Mouse (Mus musculus) left cerebral cortex, postnatal 36 days (tissue): ENCODE measurements at regions not wholly inside any gene's neighbourhood (a gene's known extent, or its start where the extent isn't known, plus 50 kb on each side); places are given as distances from the start of the nearest gene placed in this dataset.
A peak's percentile ranks its signal among the peaks of the same experiment; 100 is the strongest.
"Not testable (repeated sequence)": the region's sequence is repeated elsewhere in the genome, so short reads cannot be mapped to it uniquely, and the experiment has no call there.

Source experiments
- DNase-seq, 2 experiments: peaks; one replicate each; pipeline ENCODE4 v3.0.0; 2021 to 2022; ENCODE audit warnings: low spot score in 2 of 2, mixed read lengths in 1 of 2
- intact Hi-C: fragments of 180-260 bp; cut with DNase I; formaldehyde crosslinking; loops from one replicate; pipeline ENCODE4 v1.15.1; 2025

GRCm38 (mm10) chr5:67487965-67488409 is 59.9 kb upstream of the Bend4 start:
- intact Hi-C loops = no loop called here
- DNase-seq = no peak

DNA sequence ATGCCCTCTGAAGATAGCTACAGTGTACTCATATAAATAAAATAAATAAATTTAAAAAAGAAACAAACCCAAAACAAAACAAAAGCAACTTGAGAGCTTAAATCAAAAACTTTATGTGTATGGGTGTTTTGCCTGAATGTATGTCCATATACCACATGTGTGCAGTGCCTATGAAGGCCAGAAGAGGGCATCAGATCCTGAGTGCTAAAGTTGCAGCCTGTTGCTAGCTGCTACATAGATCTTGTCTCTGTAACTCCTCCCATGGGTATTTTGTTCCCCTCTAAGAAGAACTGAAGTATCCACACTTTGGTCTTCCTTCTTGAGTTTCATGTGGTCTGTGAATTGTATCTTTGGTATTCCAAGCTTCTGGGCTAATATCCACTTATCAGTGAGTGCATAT is 62.6 kb upstream of the Bend4 start:
- DNase-seq, intact Hi-C loops: not testable (repeated sequence)

DNA sequence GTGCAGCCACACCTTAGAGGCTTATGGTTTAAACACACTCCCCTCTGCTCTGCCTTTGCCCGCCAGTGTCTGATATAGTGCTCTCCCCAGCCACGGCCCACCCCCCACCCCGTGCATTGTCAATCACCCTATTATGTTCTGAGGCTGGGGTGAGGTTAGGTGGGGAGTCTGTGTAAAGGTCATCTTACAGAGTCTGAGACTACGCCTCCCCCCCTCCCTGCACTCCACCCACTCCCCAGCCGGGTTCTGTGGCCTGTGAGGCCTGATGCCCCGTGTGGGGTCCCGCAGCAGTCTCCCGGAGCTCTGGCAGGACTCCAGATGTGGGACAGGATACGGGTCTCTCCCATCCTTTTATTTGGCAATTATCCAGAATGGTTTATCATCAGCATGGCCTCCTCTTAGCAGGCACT is 64.8 kb upstream of the Bend4 start:
- DNase-seq = no peak
- intact Hi-C loops = no loop called here

DNA sequence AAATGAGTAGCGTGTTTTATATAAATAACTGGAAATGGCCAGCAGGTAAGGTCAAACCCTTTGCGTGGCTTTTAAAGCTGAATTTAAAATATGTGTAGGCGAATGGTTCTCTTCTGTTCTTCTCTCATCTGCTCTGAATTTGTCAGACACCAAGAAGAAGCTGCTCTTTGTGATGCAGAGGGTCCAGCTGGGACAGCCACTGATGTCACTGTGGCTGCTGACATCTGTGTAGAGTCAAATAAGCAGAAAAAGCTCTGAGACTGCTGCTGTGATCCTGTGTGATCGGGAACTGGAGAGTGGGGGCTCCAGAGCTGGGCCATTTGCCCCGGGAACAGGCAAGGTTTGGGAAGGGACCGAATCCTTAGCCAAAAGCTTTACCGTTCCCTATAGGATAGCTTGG is 68.6 kb upstream of the Bend4 start:
- no peak for DNase-seq
- intact Hi-C loops = no loop called here

- intact Hi-C loops = no loop called here
- DNase-seq = no peak
Observed at GRCm38 (mm10) chr5:67520251-67520650, 87.4 kb upstream of the Shisa3 start.

DNA sequence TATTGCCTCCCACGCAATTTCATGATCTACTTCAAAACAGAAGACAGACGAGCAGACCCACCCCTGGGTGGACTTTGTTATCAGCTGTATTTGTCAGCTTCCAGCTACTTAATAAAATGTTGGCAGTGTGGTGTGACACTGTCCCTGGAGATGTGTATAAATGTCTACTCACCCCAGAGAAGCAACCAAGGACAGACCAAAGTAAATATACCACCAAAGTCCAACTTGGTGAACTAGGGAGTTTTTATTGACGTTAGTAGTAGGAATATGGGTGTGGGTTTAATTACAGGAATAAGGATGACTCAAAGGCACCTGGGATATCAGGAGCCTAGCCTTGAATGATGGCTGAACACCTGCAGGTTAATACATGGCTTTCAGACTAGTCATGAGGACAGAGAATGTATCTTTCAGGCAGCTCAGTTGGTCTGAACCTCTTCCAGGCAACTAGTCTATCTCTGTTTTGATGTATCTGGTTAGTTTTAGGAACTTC is 86.2 kb upstream of the Shisa3 start:
- intact Hi-C loops = no loop called here
- no peak for DNase-seq

- intact Hi-C loops = loop anchor here (10.0 kb wide), 2 partner anchors 135 to 585 kb away; no protein-coding TSS in a partner anchor
- no peak for DNase-seq
Observed at GRCm38 (mm10) chr5:67530149-67530548, 77.5 kb upstream of the Shisa3 start.

- DNase-seq = no peak
- intact Hi-C loops = loop anchor here (10.0 kb wide), 2 partner anchors 134 to 584 kb away; no protein-coding TSS in a partner anchor
Observed at GRCm38 (mm10) chr5:67530957-67531356, 76.7 kb upstream of the Shisa3 start.

DNA sequence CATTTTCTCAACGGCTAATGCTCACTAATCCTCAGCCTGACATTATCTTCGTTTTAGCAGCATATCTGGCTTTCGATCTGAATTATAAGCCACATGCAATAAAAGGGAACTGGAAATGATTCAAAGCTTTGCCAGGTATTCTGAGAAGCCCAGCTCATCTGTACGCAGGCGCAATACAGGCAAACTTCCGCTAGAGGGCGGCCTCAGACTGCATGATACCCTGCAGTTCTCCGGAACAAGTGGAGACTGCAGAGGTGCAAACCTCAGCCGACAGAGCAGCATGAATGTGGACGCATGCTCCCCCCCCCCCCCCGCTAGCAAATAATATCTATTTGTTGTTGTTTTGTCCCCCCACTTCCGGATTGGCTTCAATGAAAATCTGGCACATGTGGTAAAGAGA is 75.3 kb upstream of the Shisa3 start:
- DNase-seq = peak; percentile 78 to 84
- intact Hi-C loops = loop anchor here (2.0 to 10.0 kb wide), 3 partner anchors 132 to 582 kb away; no protein-coding TSS in a partner anchor

DNA sequence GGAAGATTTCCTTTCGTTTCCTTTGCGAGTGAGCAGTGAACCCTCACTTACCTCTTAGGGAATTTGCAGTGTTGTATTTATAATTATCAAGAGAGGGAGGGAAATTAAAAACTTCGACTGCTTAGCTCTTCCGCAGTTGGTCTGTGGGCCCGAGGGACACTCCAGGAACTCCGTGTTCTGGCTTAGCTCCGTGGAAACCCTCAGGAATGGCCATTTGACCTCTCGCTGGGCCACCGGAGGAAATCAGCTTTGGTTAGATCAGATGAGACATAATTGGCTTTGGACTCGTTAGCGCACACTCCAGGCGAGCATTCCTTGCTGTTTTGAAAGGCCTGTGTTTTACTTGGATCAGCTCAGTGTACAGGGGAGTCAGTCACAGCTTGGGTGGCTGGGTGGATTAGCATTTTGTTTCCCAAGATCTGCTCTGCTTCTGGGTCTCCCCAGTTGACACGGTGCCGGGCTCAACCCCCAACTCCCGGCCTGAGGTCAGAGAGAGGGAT is 74.9 kb upstream of the Shisa3 start:
- intact Hi-C loops = loop anchor here (2.0 to 10.0 kb wide), 3 partner anchors 132 to 582 kb away; no protein-coding TSS in a partner anchor
- peak; percentile 11 to 13 for DNase-seq

- no peak for DNase-seq
- intact Hi-C loops = loop anchor here (10.0 kb wide), 2 partner anchors 131 to 581 kb away; no protein-coding TSS in a partner anchor
Observed at GRCm38 (mm10) chr5:67534056-67534455, 73.6 kb upstream of the Shisa3 start.

GRCm38 (mm10) chr5:67537990-67538389 is 69.7 kb upstream of the Shisa3 start:
- intact Hi-C loops = loop anchor here (10.0 kb wide), 2 partner anchors 127 to 577 kb away; no protein-coding TSS in a partner anchor
- DNase-seq = no peak

DNA sequence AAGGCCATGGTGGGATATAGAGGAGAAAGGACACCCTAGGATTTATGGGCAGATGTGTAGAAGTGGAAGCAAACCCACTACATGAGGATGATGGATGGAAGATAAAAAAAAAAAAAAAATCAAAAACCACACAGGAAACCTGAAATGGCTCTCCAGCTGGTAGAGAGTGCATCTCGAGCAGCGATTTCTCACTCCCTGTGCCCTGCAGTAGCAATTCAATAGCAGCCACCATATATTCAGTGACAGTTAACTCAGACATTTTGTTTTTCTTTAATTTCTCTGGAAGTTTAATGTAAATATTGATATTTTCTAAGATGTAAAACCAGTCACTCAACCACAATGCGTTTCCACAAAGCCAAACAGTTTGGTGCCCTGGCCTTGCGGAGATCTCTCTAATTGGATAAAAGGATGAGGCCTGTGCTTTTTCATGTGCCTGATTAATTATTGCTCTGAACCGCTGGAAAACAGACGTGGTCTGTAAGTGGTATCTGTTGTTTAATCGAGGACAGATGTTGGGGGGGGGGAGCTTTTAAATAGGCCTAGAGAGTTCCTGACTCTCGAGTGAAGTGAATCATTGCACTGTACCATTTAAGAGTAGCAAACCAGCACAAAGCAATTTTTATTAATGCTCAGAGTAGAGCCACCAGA is 68.0 kb upstream of the Shisa3 start:
- intact Hi-C loops = loop anchor here (10.0 kb wide), 2 partner anchors 125 to 575 kb away; no protein-coding TSS in a partner anchor

GRCm38 (mm10) chr5:67541867-67542266 is 65.8 kb upstream of the Shisa3 start:
- DNase-seq = no peak
- intact Hi-C loops = no loop called here

More for the DNA sequence above, 68.0 kb upstream of the Shisa3 start:
- no peak for DNase-seq

DNA sequence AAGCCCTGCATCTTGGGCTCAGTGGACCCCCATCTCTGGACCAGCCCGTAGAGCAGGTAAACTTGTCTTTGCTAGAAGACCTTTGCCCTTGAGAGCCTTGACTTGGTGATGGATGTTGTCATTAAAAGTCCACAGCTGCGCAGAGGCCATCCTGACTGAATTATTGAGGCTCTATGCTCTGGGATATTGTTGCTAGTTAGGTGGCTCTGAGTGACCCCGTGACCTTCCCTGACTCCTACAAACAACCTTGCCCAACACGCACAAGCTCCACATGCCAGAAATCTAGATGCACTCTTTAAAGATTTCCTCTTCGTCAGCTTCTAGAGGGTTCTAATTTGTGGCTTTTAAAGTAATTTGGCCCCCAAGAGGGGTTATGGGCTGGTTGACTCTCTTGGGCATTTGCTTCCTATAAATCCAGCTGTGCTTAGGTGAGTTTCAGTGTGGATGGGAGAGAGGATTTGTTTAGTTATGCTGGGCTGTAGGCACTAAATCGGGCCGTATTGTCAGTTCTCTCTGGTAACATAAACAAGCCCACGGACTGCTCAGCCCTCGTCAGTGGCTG is 63.6 kb upstream of the Shisa3 start:
- DNase-seq = no peak
- intact Hi-C loops = no loop called here

DNA sequence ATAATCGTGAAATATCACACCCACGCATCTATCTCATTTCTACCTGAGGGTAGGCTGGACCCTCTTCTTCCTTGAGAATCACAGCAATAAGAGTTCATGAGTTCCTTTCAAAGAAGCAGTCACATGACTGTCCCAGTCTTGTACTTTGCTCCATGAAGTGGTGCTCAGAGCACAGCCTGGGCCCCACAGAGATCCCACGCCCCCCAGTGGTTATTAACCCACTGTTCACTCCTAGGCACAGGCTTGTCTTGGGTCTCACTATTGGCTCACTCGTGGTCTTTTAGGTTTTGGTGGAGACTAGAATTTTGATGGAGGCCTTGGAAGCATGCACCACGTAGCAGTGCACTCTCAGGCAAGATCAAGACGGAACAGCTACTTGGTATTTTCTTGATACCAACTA is 57.4 kb upstream of the Shisa3 start:
- intact Hi-C loops = no loop called here
- no peak for DNase-seq

DNA sequence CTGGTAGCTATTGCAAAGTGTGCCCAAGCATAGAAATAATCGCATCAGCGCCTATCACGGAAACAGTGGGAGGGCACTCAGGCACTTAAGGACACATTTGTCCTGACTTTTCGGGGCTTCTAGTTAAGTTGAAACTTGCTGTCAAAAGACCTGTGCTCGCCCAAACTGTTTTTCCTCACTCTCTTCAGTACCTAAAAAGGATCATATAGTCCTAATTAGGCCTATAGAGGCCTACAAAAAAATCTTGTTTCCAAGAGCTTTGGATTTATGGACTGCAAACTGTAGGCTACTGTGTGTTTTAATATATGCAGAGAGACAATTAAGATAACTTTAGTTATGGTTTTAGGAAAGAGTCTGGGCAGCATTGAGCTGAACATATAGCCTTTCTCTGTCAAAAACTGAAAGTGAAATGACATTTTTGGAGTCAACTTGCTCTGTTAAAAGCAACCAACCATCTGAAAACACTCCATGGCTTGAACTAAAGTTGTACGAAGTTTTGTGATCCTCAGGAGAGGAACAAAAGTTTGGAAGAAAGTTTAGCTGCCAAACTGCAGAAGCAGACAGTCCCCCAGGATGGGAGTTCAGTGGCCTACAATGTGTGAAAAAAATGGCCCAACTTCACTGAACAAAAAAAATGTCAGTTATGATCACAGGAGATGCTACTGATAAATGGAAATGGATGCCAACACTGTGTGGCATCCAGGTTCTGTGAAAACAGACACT is 55.9 kb upstream of the Shisa3 start:
- intact Hi-C loops = no loop called here
- no peak for DNase-seq

- intact Hi-C loops = no loop called here
- DNase-seq = no peak
Observed at GRCm38 (mm10) chr5:67552865-67553264, 54.8 kb upstream of the Shisa3 start.
